Mouse (Mus musculus) erythroblast, embryonic 14.5 days (primary cell): ENCODE results near the gene 1190005I06Rik. TPM values are rescaled to one million over a fixed set of nuclear protein-coding genes. Genes with fewer than 3 reads are reported as not detected.

ENCODE experiments used
- H3K27me3 ChIP-seq: 2 replicates; pipeline ENCODE4 v1.6.1; 2012; ENCODE audit warnings: inconsistent platforms; ENCODE audit not compliant: control insufficient read depth
- H3K36me3 ChIP-seq: 2 replicates; pipeline ENCODE4 v1.6.1; 2012; ENCODE audit warnings: mild to moderate bottlenecking, inconsistent platforms; ENCODE audit not compliant: control insufficient read depth
- H3K4me1 ChIP-seq: 2 replicates; pipeline ENCODE4 v1.6.1; 2012; ENCODE audit warnings: inconsistent platforms; ENCODE audit not compliant: control insufficient read depth
- H3K4me3 ChIP-seq: replicated peaks from 2 replicates; pipeline ENCODE3; 2012; ENCODE audit warnings: moderate library complexity, mild to moderate bottlenecking, inconsistent platforms
- H3K9me3 ChIP-seq: 2 replicates; pipeline ENCODE4 v1.6.1; 2012; ENCODE audit warnings: low read length, inconsistent platforms, mixed read lengths; ENCODE audit not compliant: control insufficient read depth
- GATA1 ChIP-seq: IDR thresholded peaks from 2 replicates; pipeline ENCODE4 v1.6.1; 2012; ENCODE audit warnings: low read length, inconsistent platforms, mixed read lengths
- TAL1 ChIP-seq: IDR thresholded peaks from 3 replicates; pipeline ENCODE4 v1.6.1; 2012; ENCODE audit warnings: low read length, inconsistent platforms, mixed read lengths
- polyA plus RNA-seq: library from polyadenylated mRNA; stranded (reverse); fragments of >175 nt; gene quantifications from 2 replicates; pipeline ENCODE4 v1.2.3, GENCODE M21; 2012

Gene 1190005I06Rik
- polyA plus RNA-seq, 1 experiment: 0.20 TPM

- no peak overlapping the region for H3K4me3 ChIP-seq
- H3K36me3 ChIP-seq: no peaks in the 10 kb centered on the region
- peaks cover 16% of the 10 kb centered on the region for H3K27me3 ChIP-seq
- no peaks in the 10 kb centered on the region for H3K9me3 ChIP-seq
- TF ChIP-seq GATA1 (no peak), TAL1 (no peak)
- no peaks in the 10 kb centered on the region; the same call in 1 of the 2 replicates for H3K4me1 ChIP-seq
These were observed 30.5 kb downstream of the 1190005I06Rik start for GRCm38 (mm10) chr8:120616663-120617626.

DNA sequence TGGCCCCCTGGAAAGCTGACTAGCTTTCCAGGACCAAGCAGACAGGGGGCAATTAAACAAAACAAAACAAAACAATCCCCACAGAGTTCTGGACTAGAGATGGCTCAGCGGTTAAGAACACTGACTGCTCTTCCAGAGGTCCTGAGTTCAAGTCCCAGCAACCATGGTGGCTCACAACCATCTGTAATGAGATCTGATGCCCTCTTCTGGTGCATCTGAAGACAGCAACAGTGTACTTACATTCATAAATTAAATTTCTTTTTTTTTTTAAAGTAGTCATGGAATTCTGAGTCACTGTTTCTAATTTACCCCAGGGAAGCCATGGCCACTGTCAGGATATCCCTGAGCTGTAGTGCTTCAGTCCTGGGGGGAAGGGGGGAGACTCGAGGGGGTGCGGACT lies 32.9 kb downstream of the 1190005I06Rik start:
- TF ChIP-seq TAL1 (no peak), GATA1 (no peak)
- peaks cover 3% of the 10 kb centered on the region for H3K9me3 ChIP-seq
- H3K27me3 ChIP-seq: peaks cover 16% of the 10 kb centered on the region

GRCm38 (mm10) chr8:120610824-120611223 lies 36.6 kb downstream of the 1190005I06Rik start:
- peaks cover 13% of the 10 kb centered on the region for H3K27me3 ChIP-seq
- H3K9me3 ChIP-seq: peaks cover 3% of the 10 kb centered on the region
- H3K4me3 ChIP-seq: no peak overlapping the region
- no peaks in the 10 kb centered on the region for H3K36me3 ChIP-seq
- TF ChIP-seq TAL1 (no peak), GATA1 (no peak)
- H3K4me1 ChIP-seq: peaks cover 14% of the 10 kb centered on the region

More for the DNA sequence above, 32.9 kb downstream of the 1190005I06Rik start:
- H3K4me1 ChIP-seq: no peaks in the 10 kb centered on the region; the same call in 1 of the 2 replicates
- H3K36me3 ChIP-seq: no peaks in the 10 kb centered on the region
- no peak overlapping the region for H3K4me3 ChIP-seq

DNA sequence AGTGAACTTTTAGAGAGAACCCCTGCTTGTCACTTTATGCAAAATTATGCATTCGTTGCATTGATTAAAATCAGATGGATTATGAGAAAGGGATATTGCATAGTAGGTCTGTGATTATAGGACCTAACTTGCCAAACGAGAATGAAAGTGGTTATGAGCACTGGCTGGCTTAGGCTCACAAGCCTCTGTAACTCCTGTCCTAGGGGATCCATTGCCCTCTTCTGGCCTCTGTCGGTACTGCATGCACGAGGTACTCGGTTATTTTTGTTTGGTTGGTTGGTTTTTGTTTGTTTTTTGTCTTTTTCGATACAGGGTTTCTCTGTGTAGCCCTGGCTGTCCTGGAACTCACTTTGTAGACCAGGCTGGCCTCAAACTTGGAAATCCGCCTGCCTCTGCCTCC lies 39.5 kb downstream of the 1190005I06Rik start:
- no peaks in the 10 kb centered on the region for H3K36me3 ChIP-seq
- H3K9me3 ChIP-seq: peaks cover 3% of the 10 kb centered on the region
- H3K4me1 ChIP-seq: peaks cover 14% of the 10 kb centered on the region
- H3K27me3 ChIP-seq: no peaks in the 10 kb centered on the region
- no peak overlapping the region for H3K4me3 ChIP-seq
- TF ChIP-seq GATA1 (no peak), TAL1 (no peak)

DNA sequence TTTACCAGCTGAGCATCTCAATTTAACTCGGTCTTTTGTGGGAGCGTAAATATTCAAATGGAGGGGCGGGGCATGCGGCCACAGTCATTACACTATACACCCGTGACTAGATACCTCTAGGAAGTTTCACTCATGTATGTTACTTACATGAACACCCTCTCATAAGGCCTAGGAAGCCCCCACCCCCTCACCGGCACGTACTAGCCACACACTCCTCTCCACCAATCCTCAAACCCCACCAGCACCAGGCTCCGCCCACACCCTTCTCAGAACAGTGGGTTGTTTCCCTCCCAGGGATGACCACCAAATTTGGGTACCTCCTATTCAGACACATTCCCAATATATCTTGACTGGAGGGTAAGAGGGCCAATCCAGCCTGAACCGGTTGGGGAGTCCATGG lies 40.0 kb downstream of the 1190005I06Rik start:
- Histone ChIP-seq H3K27me3 (no peaks in the 10 kb centered on the region), H3K4me1 (peaks cover 14% of the 10 kb centered on the region), H3K9me3 (peaks cover 3% of the 10 kb centered on the region), H3K4me3 (no peak overlapping the region), H3K36me3 (no peaks in the 10 kb centered on the region)
- TF ChIP-seq TAL1 (no peak), GATA1 (no peak)

GRCm38 (mm10) chr8:120602672-120603071 lies 44.8 kb downstream of the 1190005I06Rik start:
- Histone ChIP-seq H3K4me1 (peaks cover 6% of the 10 kb centered on the region), H3K4me3 (no peak overlapping the region), H3K27me3 (peaks cover 8% of the 10 kb centered on the region), H3K36me3 (no peaks in the 10 kb centered on the region), H3K9me3 (peaks cover 10% of the 10 kb centered on the region)
- no peak for TF ChIP-seq TAL1
- no peak for TF ChIP-seq GATA1

- TF ChIP-seq TAL1: no peak
- TF ChIP-seq GATA1: no peak
- peaks cover 2% of the 10 kb centered on the region; the same call in 1 of the 2 replicates for H3K4me1 ChIP-seq
- H3K27me3 ChIP-seq: peaks cover 8% of the 10 kb centered on the region
- peaks cover 11% of the 10 kb centered on the region for H3K9me3 ChIP-seq
- no peaks in the 10 kb centered on the region for H3K36me3 ChIP-seq
- H3K4me3 ChIP-seq: no peak overlapping the region
These were observed 47.9 kb downstream of the 1190005I06Rik start for GRCm38 (mm10) chr8:120599504-120599903.

GRCm38 (mm10) chr8:120598579-120598978 lies 48.9 kb downstream of the 1190005I06Rik start:
- TF ChIP-seq TAL1 (no peak), GATA1 (no peak)
- Histone ChIP-seq H3K27me3 (peaks cover 8% of the 10 kb centered on the region), H3K4me1 (peaks cover 2% of the 10 kb centered on the region; the same call in 1 of the 2 replicates), H3K9me3 (peaks cover 13% of the 10 kb centered on the region), H3K36me3 (no peaks in the 10 kb centered on the region), H3K4me3 (no peak overlapping the region)

GRCm38 (mm10) chr8:120595963-120596362 lies 51.5 kb downstream of the 1190005I06Rik start:
- Histone ChIP-seq H3K36me3 (no peaks in the 10 kb centered on the region), H3K27me3 (peaks cover 8% of the 10 kb centered on the region), H3K9me3 (peaks cover 5% of the 10 kb centered on the region), H3K4me1 (peaks cover 2% of the 10 kb centered on the region), H3K4me3 (no peak overlapping the region)
- TF ChIP-seq TAL1: no peak
- no peak for TF ChIP-seq GATA1
